Mouse (Mus musculus) kidney, adult 2 months (tissue): Measurements from ENCODE around the gene Gramd1c.

Experiments used
- CTCF ChIP-seq: fragments of 200-500 bp; conservative IDR thresholded peaks from 2 replicates; pipeline ENCODE4 v1.5.1; 2011; ENCODE audit warnings: low read depth, mild to moderate bottlenecking, control low read depth, low read length, moderate library complexity, mixed read lengths; ENCODE audit not compliant: insufficient read depth, insufficient read length
- POLR2A ChIP-seq: fragments of 200-500 bp; IDR thresholded peaks from one replicate; pipeline ENCODE4 v1.6.1; 2011; ENCODE audit warnings: low read depth, low read length, control low read depth

DNA sequence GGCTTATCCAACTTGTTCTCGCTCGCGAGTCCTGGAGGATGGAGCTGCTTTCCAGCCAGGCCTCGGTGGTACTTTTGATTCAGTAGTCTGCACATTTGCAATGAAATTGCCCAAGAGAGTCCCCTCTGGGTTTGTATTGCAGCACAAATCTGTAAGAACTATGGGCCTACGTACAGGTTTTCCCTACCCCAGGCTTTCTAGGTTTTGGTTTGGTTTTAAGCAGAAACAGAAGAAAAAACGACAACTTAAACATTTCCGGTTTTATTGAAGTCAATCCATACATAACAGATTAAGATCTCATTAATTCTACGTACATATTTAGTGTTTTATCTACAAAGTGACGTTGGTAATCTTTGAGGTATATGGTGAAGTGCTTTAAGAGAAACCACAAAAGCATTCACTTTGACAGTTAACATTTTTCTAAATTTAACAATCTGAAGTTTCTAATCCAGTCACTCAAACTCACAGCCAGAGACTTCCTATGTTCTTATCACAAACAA lies 83.0 kb downstream of the Gramd1c start:
- TF ChIP-seq CTCF (no peak), POLR2A (no peak)
